8 mouse cellular contexts compared by ENCODE assay signal in genomic region chr8:124171557-124172528, GRCm38 (mm10). TPM values are rescaled to one million over a fixed set of nuclear protein-coding genes. Genes with fewer than 3 reads are reported as not detected.
A peak's percentile ranks its signal among the peaks of the same experiment; 100 is the strongest.
DNase-seq lines count a peak whose midpoint lies in the region; ATAC-seq and TF ChIP-seq lines count a peak whose summit lies in the region.

No protein-coding gene starts in this region.

- H3K9ac ChIP-seq in limb, embryonic 14.5 days (ENCODE audit: low read depth, low read length, severe bottlenecking): no peak overlapping the region

- H3K36me3 ChIP-seq in limb, embryonic 14.5 days (ENCODE audit: control insufficient read depth, insufficient read depth, low read length): no peaks in the 10 kb centered on the region

- H3K4me2 ChIP-seq in limb, embryonic 14.5 days (replicated peaks; ENCODE audit: low read depth, low read length, severe bottlenecking): no peak overlapping the region; the same call in 1 of the 2 replicates

- 52% methylated on average over 17 of the region's 17 CpGs for WGBS in limb, embryonic 14.5 days

- no peaks in the 10 kb centered on the region for H3K9me3 ChIP-seq in limb, embryonic 14.5 days (ENCODE audit: control insufficient read depth, low read length)

- no peak overlapping the region for H3K4me3 ChIP-seq in limb, embryonic 14.5 days (replicated peaks; ENCODE audit: low read length)

- H3K27me3 ChIP-seq in limb, embryonic 14.5 days (ENCODE audit: control insufficient read depth, insufficient read depth, low read length): no peaks in the 10 kb centered on the region

- H3K27ac ChIP-seq in limb, embryonic 14.5 days (replicated peaks; ENCODE audit: low read depth, low read length): peak overlapping the region; percentile 71

- peaks cover 17% of the 10 kb centered on the region for H3K4me1 ChIP-seq in limb, embryonic 14.5 days (ENCODE audit: control insufficient read depth, insufficient read depth, low read length)

- TF ChIP-seq POLR2A in limb, embryonic 14.5 days (IDR thresholded peaks at IDR 0.05; ENCODE audit: borderline replicate concordance, extremely low read depth, insufficient read depth, insufficient read length): no peak

- peak; percentile 78 for ATAC-seq in limb, embryonic 14.5 days (ENCODE audit: low FRiP score, low read depth)
- no peak for ATAC-seq in CD4-positive, CD25-positive, alpha-beta regulatory T cell, adult 4 months

- peak; percentile 60 to 66 for DNase-seq in cerebellum, postnatal 10 days
- DNase-seq in cerebellum, adult 11 months: no peak
- peak; percentile 26 to 51 for DNase-seq in layer of hippocampus, adult 8-10 months (ENCODE audit: low spot score in 2 of 2)
- DNase-seq in layer of hippocampus, postnatal 14 days (ENCODE audit: low spot score in 2 of 2): no peak
- DNase-seq in brain, adult 2 months (ENCODE audit: low read depth, low spot score): peak; percentile 71
- DNase-seq in limb, embryonic 14.5 days (ENCODE audit: low spot score): peak; percentile 84
- DNase-seq in spleen, postnatal 36 days (ENCODE audit: low spot score in 2 of 2): no peak

RNA-seq across cellular contexts. Expression of gene Galnt2, which starts 59.3 kb away (rescaled TPM):
- 10 to 100 TPM; 33.7 to 48.5 (median 40.8) TPM for total RNA-seq in layer of hippocampus, adult 8-10 months (2022)
- 10 to 100 TPM; 53.7 to 56.6 TPM for total RNA-seq in layer of hippocampus, postnatal 14 days (2021)
- polyA plus RNA-seq in limb, embryonic 14.5 days (2012; rRNA removed): 34.9 and 37.8 TPM in 2 replicates
- 66.9 and 76.1 TPM in 2 replicates for polyA plus RNA-seq in limb, embryonic 14.5 days (2014; fragmentation: Nextera tagmentation; extraction: Ambion mirVana)
- polyA plus RNA-seq in CD4-positive, CD25-positive, alpha-beta regulatory T cell, adult 4 months (2017; shearing (Covaris generic)): 10 to 100 TPM; 18.5 to 18.7 TPM

Comparison
In these comparisons a context has a peak if more than half of its experiments do, and no peak if none do; other contexts are left out.
1. DNase-seq: peak in cerebellum, postnatal 10 days (2 of 2), layer of hippocampus, adult 8-10 months (2 of 2), brain, adult 2 months (single experiment) and limb, embryonic 14.5 days (single experiment); none in cerebellum, adult 11 months (single experiment), layer of hippocampus, postnatal 14 days (0 of 2) and spleen, postnatal 36 days (0 of 2).